Mouse (Mus musculus) right cerebral cortex, postnatal 4 days (tissue): ENCODE measurements around the gene Acot13.
A peak's percentile ranks its signal among the peaks of the same experiment; 100 is the strongest.

Experiments used
- DNase-seq: peaks from one replicate; pipeline ENCODE4 v3.0.0-alpha.2; 2022

Acot13 gene

GRCm38 (mm10) chr13:24826116-24826515 lies 5.2 kb downstream of the Acot13 start:
- no peak for DNase-seq

GRCm38 (mm10) chr13:24825587-24825986 lies 5.8 kb downstream of the Acot13 start:
- DNase-seq = no peak

- no peak for DNase-seq
Measured at GRCm38 (mm10) chr13:24824647-24825046, 6.7 kb downstream of the Acot13 start.

- DNase-seq = no peak
Measured at GRCm38 (mm10) chr13:24822663-24823343, 8.5 kb downstream of the Acot13 start.

GRCm38 (mm10) chr13:24819931-24820330 lies 11.4 kb downstream of the Acot13 start:
- DNase-seq = no peak

GRCm38 (mm10) chr13:24816125-24817092 lies 14.9 kb downstream of the Acot13 start:
- DNase-seq = no peak

GRCm38 (mm10) chr13:24814616-24815015 lies 16.7 kb downstream of the Acot13 start:
- DNase-seq = no peak

- no peak for DNase-seq
Measured at GRCm38 (mm10) chr13:24812521-24812920, 18.8 kb downstream of the Acot13 start.

- DNase-seq = no peak
Measured at GRCm38 (mm10) chr13:24806079-24806478, 25.3 kb downstream of the Acot13 start.

- no peak for DNase-seq
Measured at GRCm38 (mm10) chr13:24803196-24803595, 28.1 kb downstream of the Acot13 start.

GRCm38 (mm10) chr13:24802131-24802691 lies 29.1 kb downstream of the Acot13 start:
- DNase-seq = peak; percentile 16

GRCm38 (mm10) chr13:24801308-24801921 lies 29.9 kb downstream of the Acot13 start, which contains the start of gene BC005537:
TSS of gene BC005537 (plus strand) at chr13:24801657.
- DNase-seq = peak; percentile 66

GRCm38 (mm10) chr13:24800674-24801307 lies 30.5 kb downstream of the Acot13 start:
- DNase-seq = peak; percentile 92

GRCm38 (mm10) chr13:24799925-24800673 lies 31.2 kb downstream of the Acot13 start:
- peak; percentile 30 for DNase-seq

GRCm38 (mm10) chr13:24799378-24799777 lies 32.0 kb downstream of the Acot13 start:
- no peak for DNase-seq

- no peak for DNase-seq
Measured at GRCm38 (mm10) chr13:24798686-24799085, 32.7 kb downstream of the Acot13 start.

- DNase-seq = no peak
Measured at GRCm38 (mm10) chr13:24792411-24793045, 38.8 kb downstream of the Acot13 start.

GRCm38 (mm10) chr13:24791349-24791748 lies 40.0 kb downstream of the Acot13 start:
- DNase-seq = no peak

GRCm38 (mm10) chr13:24787477-24787876 lies 43.9 kb downstream of the Acot13 start:
- DNase-seq = no peak

- no peak for DNase-seq
Measured at GRCm38 (mm10) chr13:24786014-24786490, 45.3 kb downstream of the Acot13 start.

GRCm38 (mm10) chr13:24781916-24782315 lies 49.4 kb downstream of the Acot13 start:
- DNase-seq = no peak
